In genomic region chr14:59730043-59730390, GRCm38 (mm10) we compare ENCODE assay signal across 15 mouse cellular contexts.
"Had no signal": no experiment of that assay in that cellular context is flagged by ENCODE, and none has a peak within 500 bp of the region (broad histone marks: within the 10 kb centered on the region; RNA-seq: fewer than 3 reads in every experiment).

No protein-coding gene starts in this region.

- DNase-seq: kidney, adult 8-10 months; kidney, postnatal 25 days; layer of hippocampus, postnatal 36 days; liver; retina, postnatal 1 day; right cerebral cortex, postnatal 4 days; spleen, adult 18-20 months; thymus, adult 18-20 months; thymus, postnatal 14 days had no signal

- H3K36me3 ChIP-seq: limb, embryonic 12.5 days; liver, embryonic 15.5 days; midbrain, embryonic 12.5 days; neural tube, embryonic 13.5 days had no signal

- H3K9ac ChIP-seq: limb, embryonic 12.5 days; liver, embryonic 15.5 days; midbrain, embryonic 12.5 days; neural tube, embryonic 13.5 days had no signal

- H3K27me3 ChIP-seq: limb, embryonic 12.5 days; liver, embryonic 15.5 days had no signal

- H3K4me3 ChIP-seq: limb, embryonic 12.5 days; liver, embryonic 15.5 days; midbrain, embryonic 12.5 days; neural tube, embryonic 13.5 days had no signal

- H3K27ac ChIP-seq: liver, embryonic 15.5 days; midbrain, embryonic 12.5 days; neural tube, embryonic 13.5 days had no signal

- H3K4me2 ChIP-seq: limb, embryonic 12.5 days; liver, embryonic 15.5 days; midbrain, embryonic 12.5 days; neural tube, embryonic 13.5 days had no signal

- ATAC-seq: hindbrain, embryonic 16.5 days; inflammation-experienced regulatory T-cells, adult 6 months had no signal

- H3K4me1 ChIP-seq: limb, embryonic 12.5 days; liver, embryonic 15.5 days had no signal

- H3K9me3 ChIP-seq: limb, embryonic 12.5 days; liver, embryonic 15.5 days; midbrain, embryonic 12.5 days; neural tube, embryonic 13.5 days had no signal
